Mouse (Mus musculus) heart, adult 10 weeks (tissue): Measurements from ENCODE around the gene Foxe3. TPM values are rescaled to one million over a fixed set of nuclear protein-coding genes. Genes with fewer than 3 reads are reported as not detected.

Experiments
- polyA plus RNA-seq: library from polyadenylated mRNA; stranded (reverse); fragments of 350-450 nt; fragmentation: Illumina TruSeq; extraction: RNeasy Lipid Tissue Mini Kit (QIAGEN cat#74804); gene quantifications from one replicate; pipeline ENCODE4 v1.2.3, GENCODE M21; 2014; ENCODE audit warnings: low read depth, low replicate concordance

Gene Foxe3
- not detected for polyA plus RNA-seq

GRCm38 (mm10) chr4:114925917-114926312, at the start of gene Foxe3:
Gene Foxe3 (minus strand): TSS chr4:114926013.

DNA sequence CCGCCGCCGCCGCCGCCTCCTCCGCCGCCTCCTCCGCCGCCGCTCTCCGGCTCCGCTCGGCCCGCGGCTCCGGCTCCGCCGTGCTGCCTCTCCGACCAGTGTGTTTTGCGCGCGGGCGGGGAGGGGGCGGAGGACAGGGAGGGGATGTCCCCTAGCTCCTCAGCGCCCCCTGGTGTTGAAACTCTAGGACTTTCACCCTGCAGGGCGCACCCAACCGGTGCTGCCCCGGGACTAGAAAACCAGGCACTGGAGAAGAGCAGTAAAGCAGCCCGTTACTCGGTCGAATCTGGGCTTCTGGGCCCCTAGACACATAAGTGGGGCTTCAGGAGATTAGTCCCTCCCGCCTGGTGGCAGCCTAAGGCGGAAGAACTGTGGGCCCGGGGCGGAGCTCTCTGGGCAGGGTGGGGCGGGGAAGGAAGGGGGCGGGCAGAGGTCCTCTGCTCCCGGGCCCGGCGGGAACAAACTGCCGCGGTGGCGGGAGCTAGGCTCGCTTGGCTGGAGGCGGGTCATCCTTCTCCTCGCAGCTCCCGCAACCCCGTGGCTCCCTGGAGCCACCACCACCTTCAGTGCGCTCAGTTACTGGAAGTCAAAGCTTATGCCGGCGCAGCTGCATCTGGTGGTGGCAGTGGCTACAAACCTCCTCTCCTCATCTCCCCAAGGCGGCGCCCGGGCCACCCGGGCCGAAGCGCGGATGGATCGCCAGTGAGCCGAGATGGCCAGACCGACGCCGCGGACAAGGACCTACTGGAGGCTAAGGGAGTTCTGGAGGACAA, 16.8 kb downstream of the Foxe3 start, which contains the start of gene Foxd2:
TSS of gene Foxd2 (minus strand) at position 45 of the 773 bp plus-strand sequence.

Other genes starting within 250 kb of the Foxe3 start
- not detected for gene Gm12830, start 104.3 kb downstream of the Foxe3 start, polyA plus RNA-seq
- gene Foxd2, start 17.1 kb downstream of the Foxe3 start, polyA plus RNA-seq = 0.21 TPM
- 37.5 TPM for gene Cmpk1, start 61.2 kb upstream of the Foxe3 start, polyA plus RNA-seq
- gene Stil, start 74.1 kb upstream of the Foxe3 start, polyA plus RNA-seq = 0.08 TPM
- gene Tal1, start 130.4 kb upstream of the Foxe3 start, polyA plus RNA-seq = 3.7 TPM
- gene Pdzk1ip1, start 162.7 kb upstream of the Foxe3 start, polyA plus RNA-seq = not detected
- gene Cyp4x1, start 208.3 kb upstream of the Foxe3 start, polyA plus RNA-seq = not detected